Mouse (Mus musculus): Measurements from ENCODE around the gene Gm8653.
"Not testable (repeated sequence)": the region's sequence is repeated elsewhere in the genome, so short reads cannot be mapped to it uniquely, and the experiment has no call there.

Gm8653 gene

GRCm38 (mm10) chr7:22201164-22201563 is at the start of gene Gm8653:
Gene Gm8653 (minus strand): TSS chr7:22201264.
- DNase-seq (ENCODE audit: low read depth): not testable (repeated sequence)

GRCm38 (mm10) chr7:22229384-22229783 is 28.3 kb upstream of the Gm8653 start, which contains the start of gene Gm8453:
Gene Gm8453 (minus strand): TSS chr7:22229484.
- DNase-seq (ENCODE audit: low read depth): not testable (repeated sequence)

GRCm38 (mm10) chr7:22189077-22189476 is 12.0 kb downstream of the Gm8653 start, which contains the start of gene Vmn1r143:
Gene Vmn1r143 (plus strand): TSS chr7:22189377.
- DNase-seq (ENCODE audit: low read depth): not testable (repeated sequence)

GRCm38 (mm10) chr7:22163935-22164334 is 37.1 kb downstream of the Gm8653 start, which contains the start of gene Vmn1r142:
Gene Vmn1r142 (minus strand): TSS chr7:22164035.
- not testable (repeated sequence) for DNase-seq (ENCODE audit: low read depth)

All from fibroblast of lung, adult 2 months (primary cell).